Mouse (Mus musculus) E14TG2a.4 (cell line): ENCODE results near the gene 1700011L22Rik.

Experiments used
- CTCF ChIP-seq: conservative IDR thresholded peaks from 2 replicates; pipeline ENCODE4 v1.5.1; 2014; ENCODE audit warnings: low read length
- NANOG ChIP-seq: IDR thresholded peaks from 2 replicates; pipeline ENCODE4 v1.6.1; 2014; ENCODE audit warnings: borderline replicate concordance, low read length, mixed read lengths

- TF ChIP-seq CTCF (no peak), NANOG (no peak)
Observed at GRCm38 (mm10) chr8:79222752-79223141, 25.6 kb downstream of the 1700011L22Rik start.
